In genomic region chr16:78930382-78931286, GRCm38 (mm10) we compare ENCODE assay signal across 8 mouse cellular contexts. TPM values are rescaled to one million over a fixed set of nuclear protein-coding genes. Genes with fewer than 3 reads are reported as not detected.
DNase-seq lines count a peak whose midpoint lies in the region; ATAC-seq and TF ChIP-seq lines count a peak whose summit lies in the region.

TSS of gene Chodl (plus strand) at chr16:78930948.

- H3K4me2 ChIP-seq in limb, embryonic 14.5 days (replicated peaks; ENCODE audit: low read depth, low read length, severe bottlenecking): peak within 1 kb of the TSS; percentile 82

- peak; percentile 23 for DNase-seq in gastrocnemius, postnatal 10 days
- DNase-seq in gastrocnemius, adult 8-10 months (ENCODE audit: low spot score in 2 of 2): no peak
- peak; percentile 14 for DNase-seq in embryo, embryonic 11.5 days (ENCODE audit: low read depth, low spot score)
- DNase-seq in limb, embryonic 14.5 days (ENCODE audit: low spot score): peak; percentile 68
- peak; percentile 68 for DNase-seq in retina, postnatal 1 day

- no peaks in the 10 kb centered on the region for H3K27me3 ChIP-seq in ES-Bruce4 (ENCODE audit: control insufficient read depth, insufficient read depth, low read length, poor library complexity, severe bottlenecking)
- no peaks in the 10 kb centered on the region for H3K27me3 ChIP-seq in limb, embryonic 14.5 days (ENCODE audit: control insufficient read depth, insufficient read depth, low read length)

- no peak for TF ChIP-seq EP300 in ES-Bruce4 (IDR thresholded peaks at IDR 0.05; ENCODE audit: insufficient read depth, low read depth, low read length)

- H3K27ac ChIP-seq in ES-Bruce4 (ENCODE audit: insufficient read depth, low read length): no peak within 1 kb of the TSS
- peak within 1 kb of the TSS; percentile 28; the same call in 1 of the 2 replicates for H3K27ac ChIP-seq in limb, embryonic 14.5 days (replicated peaks; ENCODE audit: low read depth, low read length)

- no peak for TF ChIP-seq CTCF in ES-Bruce4 (IDR thresholded peaks at IDR 0.05; ENCODE audit: low read depth, low read length)

- WGBS in limb, embryonic 14.5 days: 10% methylated on average over 19 of the region's 19 CpGs

- H3K9ac ChIP-seq in ES-Bruce4 (ENCODE audit: low read depth, poor library complexity, severe bottlenecking): no peak within 1 kb of the TSS
- peak within 1 kb of the TSS; percentile 65 for H3K9ac ChIP-seq in limb, embryonic 14.5 days (ENCODE audit: low read depth, low read length, severe bottlenecking)

- ATAC-seq in hematopoietic stem cell, adult 5-6 weeks (replicated peaks in 1 of 2; ENCODE audit: insufficient read depth in 1 of 2, low FRiP score in 2 of 2, low TSS enrichment in 1 of 2, low read depth in 1 of 2, poor library complexity in 2 of 2, severe bottlenecking in 2 of 2): peak; percentile 32 to 46
- peak; percentile 82 for ATAC-seq in limb, embryonic 14.5 days (ENCODE audit: low FRiP score, low read depth)
- no peak for ATAC-seq in activated CD4-positive, CD25-positive, alpha-beta regulatory T cell, adult 4 months

- H3K9me3 ChIP-seq in ES-Bruce4 (replicated peaks; ENCODE audit: control insufficient read depth, insufficient read depth, low read length, poor library complexity, severe bottlenecking): no peaks in the 10 kb centered on the region
- H3K9me3 ChIP-seq in limb, embryonic 14.5 days (ENCODE audit: control insufficient read depth, low read length): no peaks in the 10 kb centered on the region

- peak within 1 kb of the TSS; percentile 24 for H3K4me3 ChIP-seq in ES-Bruce4 (ENCODE audit: low read depth, low read length)
- H3K4me3 ChIP-seq in limb, embryonic 14.5 days (replicated peaks; ENCODE audit: low read length): peak within 1 kb of the TSS; percentile 47

- H3K36me3 ChIP-seq in ES-Bruce4 (ENCODE audit: control insufficient read depth, insufficient read depth, low read length, poor library complexity, severe bottlenecking): no peaks in the 10 kb centered on the region
- no peaks in the 10 kb centered on the region for H3K36me3 ChIP-seq in limb, embryonic 14.5 days (ENCODE audit: control insufficient read depth, insufficient read depth, low read length)

- TF ChIP-seq POLR2A in ES-Bruce4 (IDR thresholded peaks at IDR 0.05; ENCODE audit: insufficient read depth, low read length): no peak
- peak; percentile 25; the same call in 1 of the 2 replicates for TF ChIP-seq POLR2A in limb, embryonic 14.5 days (IDR thresholded peaks at IDR 0.05; ENCODE audit: borderline replicate concordance, extremely low read depth, insufficient read depth, insufficient read length)

- H3K4me1 ChIP-seq in ES-Bruce4 (ENCODE audit: control insufficient read depth, insufficient read depth, low read length): no peaks in the 10 kb centered on the region
- H3K4me1 ChIP-seq in limb, embryonic 14.5 days (ENCODE audit: control insufficient read depth, insufficient read depth, low read length): 0 out of 2 replicates have a peak, but pooled peaks cover 7% of the 10 kb centered on the region

RNA-seq across cellular contexts. Expression of gene Chodl, which starts in this region (rescaled TPM):
- total RNA-seq in gastrocnemius, postnatal 10 days (2021): 10 to 100 TPM; 19.1 to 25.2 TPM
- total RNA-seq in gastrocnemius, adult 8-10 months (2022): 1 to 10 TPM; 2.5 to 5.4 (median 3.3) TPM
- polyA plus RNA-seq in ES-Bruce4 (2011; ENCODE audit: insufficient read depth, insufficient read length, low read depth, missing spikeins): 0.38 TPM in 1 of 2 replicates, not detected in the other
- total RNA-seq in hematopoietic stem cell, adult 5-6 weeks (2017): not detected in 2 replicates
- polyA plus RNA-seq in limb, embryonic 14.5 days (2012; rRNA removed): 68.9 and 69.9 TPM in 2 replicates
- 106 and 122 TPM in 2 replicates for polyA plus RNA-seq in limb, embryonic 14.5 days (2014; fragmentation: Nextera tagmentation; extraction: Ambion mirVana)
- not detected for polyA plus RNA-seq in activated CD4-positive, CD25-positive, alpha-beta regulatory T cell, adult 4 months (2017; shearing (Covaris generic))

Comparison
In these comparisons a context has a peak if more than half of its experiments do, and no peak if none do; other contexts are left out.
1. RNA of gene Chodl (polyA plus RNA-seq): 68.9 to 122 TPM in limb, embryonic 14.5 days; 0.38 TPM in ES-Bruce4 and not detected in activated CD4-positive, CD25-positive, alpha-beta regulatory T cell, adult 4 months; every median in the first group is over 10 times any median in the second.
2. DNase-seq: peak in gastrocnemius, postnatal 10 days (single experiment), embryo, embryonic 11.5 days (single experiment), limb, embryonic 14.5 days (single experiment) and retina, postnatal 1 day (single experiment); none in gastrocnemius, adult 8-10 months (0 of 2).
3. Peak in ATAC-seq in hematopoietic stem cell, adult 5-6 weeks; RNA of the gene not detected or under 1 TPM.